Mouse (Mus musculus) thymus, adult 2 months (tissue): ENCODE measurements around the gene Hsf2bp. TPM values are rescaled to one million over a fixed set of nuclear protein-coding genes. Genes with fewer than 3 reads are reported as not detected.

ENCODE experiments used
- DNase-seq: peaks from one replicate; pipeline ENCODE4 v3.0.0; 2021
- H3K27ac ChIP-seq: fragments of 200-500 bp; 2 replicates; pipeline ENCODE4 v1.5.1; 2012; ENCODE audit warnings: low read length, control low read depth; ENCODE audit not compliant: control insufficient read depth, insufficient read depth
- H3K27me3 ChIP-seq: fragments of 200-500 bp; 2 replicates; pipeline ENCODE4 v1.6.1; 2012; ENCODE audit warnings: mild to moderate bottlenecking, low read length, moderate library complexity, mixed read lengths; ENCODE audit not compliant: control insufficient read depth, insufficient read depth
- H3K36me3 ChIP-seq: fragments of 200-500 bp; 2 replicates; pipeline ENCODE4 v1.6.1; 2012; ENCODE audit warnings: mild to moderate bottlenecking, low read length, moderate library complexity; ENCODE audit not compliant: control insufficient read depth, insufficient read depth
- H3K4me1 ChIP-seq: fragments of 200-500 bp; replicated peaks from 2 replicates; pipeline ENCODE4 v1.6.1; 2012; ENCODE audit warnings: low read length; ENCODE audit not compliant: control insufficient read depth, insufficient read depth
- H3K4me3 ChIP-seq: fragments of 200-500 bp; 2 replicates; pipeline ENCODE4 v1.5.1; 2012; ENCODE audit warnings: mild to moderate bottlenecking, low read length, control low read depth, moderate library complexity; ENCODE audit not compliant: control insufficient read depth, insufficient read depth
- CTCF ChIP-seq: fragments of 200-500 bp; IDR thresholded peaks from 2 replicates; pipeline ENCODE4 v1.5.1; 2012; ENCODE audit warnings: mild to moderate bottlenecking, control low read depth, low read length, moderate library complexity, borderline replicate concordance; ENCODE audit not compliant: control insufficient read depth, poor library complexity, insufficient read depth; ENCODE audit errors: extremely low read depth
- POLR2A ChIP-seq: fragments of 200-500 bp; IDR thresholded peaks from 2 replicates; pipeline ENCODE4 v1.6.1; 2012; ENCODE audit warnings: mild to moderate bottlenecking, low read length, control low read depth, moderate library complexity; ENCODE audit not compliant: control insufficient read depth, poor library complexity, insufficient read depth; ENCODE audit errors: extremely low read depth
- WGBS: fragments of 180-500 bp; shearing (Covaris S2); methylation state at CpG from one replicate; pipeline ENCODE4 v1.1.7; 2018; 5-methylcytosine and 5-hydroxymethylcytosine counted together
- polyA plus RNA-seq: library from polyadenylated mRNA; depleted of rRNA; stranded (reverse); fragments of >200 nt; gene quantifications from 2 replicates; pipeline ENCODE4 v1.2.3, GENCODE M21; 2012

The Hsf2bp gene
- polyA plus RNA-seq, 1 experiment, result 0.54 TPM

- no peak for DNase-seq
- TF ChIP-seq CTCF, result no peak
- TF ChIP-seq POLR2A, result no peak
- Histone ChIP-seq H3K4me1 (peaks cover 11% of the 10 kb centered on the region), H3K27me3 (no peaks in the 10 kb centered on the region), H3K27ac (no peak overlapping the region), H3K4me3 (no peak overlapping the region), H3K36me3 (no peaks in the 10 kb centered on the region)
- WGBS, result 77% methylated on average over 10 of the region's 10 CpGs
These were observed 4.1 kb upstream of the Hsf2bp start for GRCm38 (mm10) chr17:32040263-32040662.

- H3K27me3 ChIP-seq, result no peaks in the 10 kb centered on the region
- no peak for DNase-seq
- TF ChIP-seq POLR2A (no peak), CTCF (no peak)
- peak overlapping the region; percentile 71 for H3K4me3 ChIP-seq
- H3K27ac ChIP-seq, result no peak overlapping the region
- under 1% methylated on average over 46 of the region's 46 CpGs for WGBS
- H3K36me3 ChIP-seq, result no peaks in the 10 kb centered on the region
- H3K4me1 ChIP-seq, result peaks cover 11% of the 10 kb centered on the region
These were observed 625 bp upstream of the Hsf2bp start for GRCm38 (mm10) chr17:32036509-32037438.

GRCm38 (mm10) chr17:32034322-32034721 is 1.8 kb downstream of the Hsf2bp start:
- no peaks in the 10 kb centered on the region for H3K27me3 ChIP-seq
- 94% methylated on average over 23 of the region's 23 CpGs for WGBS
- no peak for TF ChIP-seq POLR2A
- no peak for TF ChIP-seq CTCF
- H3K36me3 ChIP-seq, result no peaks in the 10 kb centered on the region
- DNase-seq, result no peak
- no peak overlapping the region for H3K4me3 ChIP-seq
- H3K27ac ChIP-seq, result no peak overlapping the region
- H3K4me1 ChIP-seq, result peaks cover 11% of the 10 kb centered on the region

GRCm38 (mm10) chr17:32031684-32032083 is 4.5 kb downstream of the Hsf2bp start:
- Histone ChIP-seq H3K27ac (no peak overlapping the region), H3K4me1 (peaks cover 6% of the 10 kb centered on the region), H3K4me3 (no peak overlapping the region), H3K27me3 (no peaks in the 10 kb centered on the region), H3K36me3 (no peaks in the 10 kb centered on the region)
- no peak for DNase-seq
- WGBS, result 94% methylated on average over 7 of the region's 7 CpGs
- TF ChIP-seq POLR2A, result no peak
- TF ChIP-seq CTCF, result no peak

GRCm38 (mm10) chr17:32028301-32028700 is 7.8 kb downstream of the Hsf2bp start:
- no peak for DNase-seq
- no peaks in the 10 kb centered on the region for H3K36me3 ChIP-seq
- no peaks in the 10 kb centered on the region for H3K4me1 ChIP-seq
- H3K27ac ChIP-seq, result no peak overlapping the region
- 91% methylated on average over 3 of the region's 3 CpGs for WGBS
- H3K27me3 ChIP-seq, result no peaks in the 10 kb centered on the region
- no peak for TF ChIP-seq POLR2A
- no peak for TF ChIP-seq CTCF
- H3K4me3 ChIP-seq, result no peak overlapping the region

- H3K4me1 ChIP-seq, result no peaks in the 10 kb centered on the region
- no peak for DNase-seq
These were observed 8.5 kb downstream of the Hsf2bp start for GRCm38 (mm10) chr17:32027666-32028065.

More at GRCm38 (mm10) chr17:32027666-32028065, 8.5 kb downstream of the Hsf2bp start:
- Histone ChIP-seq H3K27me3 (no peaks in the 10 kb centered on the region), H3K36me3 (no peaks in the 10 kb centered on the region), H3K4me3 (no peak overlapping the region), H3K27ac (no peak overlapping the region)
- TF ChIP-seq CTCF (no peak), POLR2A (no peak)
- 32% methylated on average over 3 of the region's 3 CpGs for WGBS
